Mouse (Mus musculus): ENCODE measurements at regions not wholly inside any gene's neighbourhood (a gene's known extent, or its start where the extent isn't known, plus 50 kb on each side); places are given as distances from the start of the nearest gene placed in this dataset.

DNA sequence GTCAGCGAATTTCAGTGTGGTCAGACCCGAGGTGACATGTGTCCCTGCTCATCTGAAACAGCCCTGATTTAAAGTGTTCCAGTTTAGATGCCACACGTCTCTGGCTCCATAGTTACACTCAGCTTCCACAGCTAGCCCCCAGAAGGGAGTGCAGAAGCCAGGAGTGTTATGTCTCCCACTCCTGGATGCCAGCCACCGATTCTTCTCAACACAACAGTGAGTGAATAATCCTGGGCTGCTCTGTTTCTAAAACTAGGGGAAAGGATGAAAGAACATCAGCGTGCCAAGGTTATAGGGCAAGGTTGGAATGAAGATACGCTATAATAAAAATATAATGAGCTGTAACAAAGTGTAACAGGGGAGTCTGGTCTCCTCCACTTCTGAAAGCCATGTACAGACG, 51.5 kb upstream of the Stmnd1 start:
- Histone ChIP-seq H3K27me3 (ENCODE audit: control insufficient read depth, insufficient read depth, low read length) (no peaks in the 10 kb centered on the region), H3K4me1 (replicated peaks; ENCODE audit: control insufficient read depth in 2 of 2, insufficient read depth in 2 of 2, low read length in 1 of 2) (no peaks in the 10 kb centered on the region), H3K36me3 (replicated peaks; ENCODE audit: control insufficient read depth, insufficient read depth, low read depth) (no peaks in the 10 kb centered on the region), H3K4me3 (ENCODE audit: insufficient read depth in 1 of 2, low read depth in 2 of 2, low read length in 2 of 2) (no peak overlapping the region), H3K27ac (no peak overlapping the region), H3K9me3 (ENCODE audit: control insufficient read depth, low read length) (no peaks in the 10 kb centered on the region), H3K9ac (replicated peaks) (no peak overlapping the region), H3K4me2 (ENCODE audit: low read depth) (no peak overlapping the region)
- TF ChIP-seq EP300 (IDR thresholded peaks at IDR 0.05; ENCODE audit: low read depth) (no peak), CTCF (IDR thresholded peaks at IDR 0.05; ENCODE audit: low read depth) (no peak)
- no peak for DNase-seq (ENCODE audit: low read depth in 3 of 3, low spot score in 3 of 3)
- ATAC-seq (ENCODE audit: insufficient read depth), result no peak
- 56% methylated on average over 7 of the region's 7 CpGs for WGBS (ENCODE audit: insufficient replicate concordance)

DNA sequence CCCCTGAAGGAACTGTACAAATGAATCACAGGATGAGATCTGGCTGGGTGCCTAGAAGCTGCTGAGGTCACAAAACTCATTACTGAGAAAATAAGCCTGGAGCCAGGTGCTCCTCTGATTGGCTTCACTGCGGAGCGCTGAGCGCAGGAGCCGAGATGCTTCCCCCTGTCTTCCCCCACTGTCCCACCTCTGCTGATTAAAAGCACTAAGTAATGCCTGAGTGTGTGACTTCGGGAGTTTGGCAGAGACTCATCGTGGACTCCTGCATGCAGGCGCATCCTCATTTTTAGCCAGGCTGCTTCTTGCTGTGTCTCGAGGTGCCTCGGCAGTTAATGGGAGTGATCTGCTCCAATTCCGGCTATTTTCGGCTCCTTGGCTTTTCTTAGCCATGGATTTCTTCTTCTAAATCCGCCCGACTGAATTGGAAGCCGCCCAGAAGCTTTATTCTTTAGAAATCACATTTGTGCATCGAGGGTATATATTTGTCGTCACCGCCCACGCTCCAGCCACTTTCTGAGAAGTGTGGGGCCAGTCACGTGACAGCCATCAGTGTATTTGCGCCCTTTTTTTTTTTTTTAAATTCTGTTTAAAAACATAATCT, 55.3 kb upstream of the Stmnd1 start:
- DNase-seq (ENCODE audit: low read depth in 3 of 3, low spot score in 3 of 3) (no peak), ATAC-seq (ENCODE audit: insufficient read depth) (no peak)
- Histone ChIP-seq H3K36me3 (replicated peaks; ENCODE audit: control insufficient read depth, insufficient read depth, low read depth) (no peaks in the 10 kb centered on the region), H3K4me1 (replicated peaks; ENCODE audit: control insufficient read depth in 2 of 2, insufficient read depth in 2 of 2, low read length in 1 of 2) (no peaks in the 10 kb centered on the region), H3K9me3 (ENCODE audit: control insufficient read depth, low read length) (no peaks in the 10 kb centered on the region), H3K27ac (no peak overlapping the region), H3K4me3 (ENCODE audit: insufficient read depth in 1 of 2, low read depth in 2 of 2, low read length in 2 of 2) (no peak overlapping the region), H3K9ac (replicated peaks) (no peak overlapping the region), H3K27me3 (ENCODE audit: control insufficient read depth, insufficient read depth, low read length) (no peaks in the 10 kb centered on the region), H3K4me2 (ENCODE audit: low read depth) (no peak overlapping the region)
- no peak for TF ChIP-seq EP300 (IDR thresholded peaks at IDR 0.05; ENCODE audit: low read depth)
- TF ChIP-seq CTCF (IDR thresholded peaks at IDR 0.05; ENCODE audit: low read depth), result no peak
- 70% methylated on average over 20 of the region's 20 CpGs for WGBS (ENCODE audit: insufficient replicate concordance)

- ATAC-seq (ENCODE audit: insufficient read depth) (no peak), DNase-seq (ENCODE audit: low read depth in 3 of 3, low spot score in 3 of 3) (no peak)
- Histone ChIP-seq H3K9ac (replicated peaks) (no peak overlapping the region), H3K4me2 (ENCODE audit: low read depth) (no peak overlapping the region), H3K36me3 (replicated peaks; ENCODE audit: control insufficient read depth, insufficient read depth, low read depth) (no peaks in the 10 kb centered on the region), H3K4me1 (replicated peaks; ENCODE audit: control insufficient read depth in 2 of 2, insufficient read depth in 2 of 2, low read length in 1 of 2) (no peaks in the 10 kb centered on the region), H3K4me3 (ENCODE audit: insufficient read depth in 1 of 2, low read depth in 2 of 2, low read length in 2 of 2) (no peak overlapping the region), H3K9me3 (ENCODE audit: control insufficient read depth, low read length) (no peaks in the 10 kb centered on the region), H3K27ac (no peak overlapping the region), H3K27me3 (ENCODE audit: control insufficient read depth, insufficient read depth, low read length) (no peaks in the 10 kb centered on the region)
- TF ChIP-seq EP300 (IDR thresholded peaks at IDR 0.05; ENCODE audit: low read depth), result no peak
- 56% methylated on average over 9 of the region's 9 CpGs for WGBS (ENCODE audit: insufficient replicate concordance)
Observed at GRCm38 (mm10) chr13:46216954-46217838, 56.3 kb upstream of the Stmnd1 start.

DNA sequence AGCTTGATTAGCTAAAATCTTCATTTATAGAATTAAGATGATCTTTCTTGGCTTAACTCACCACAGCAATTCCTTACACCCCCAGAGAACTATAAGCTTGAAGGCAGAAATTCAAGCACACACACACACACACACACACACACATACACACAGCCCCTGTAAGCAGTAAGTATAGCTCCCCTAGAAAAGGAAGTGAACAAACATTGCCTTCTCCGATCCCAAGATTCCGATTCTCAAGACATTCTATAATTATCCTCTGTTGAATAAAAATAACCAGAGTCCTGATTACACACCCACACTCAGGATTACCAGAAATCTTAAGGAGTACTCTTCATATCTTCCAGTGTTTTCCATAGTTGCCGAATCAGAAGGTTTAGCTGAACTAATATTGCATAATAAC, 70.0 kb upstream of the Stmnd1 start:
- no peaks in the 10 kb centered on the region for H3K4me1 ChIP-seq (replicated peaks; ENCODE audit: control insufficient read depth in 2 of 2, insufficient read depth in 2 of 2, low read length in 1 of 2)
- no peak overlapping the region for H3K4me2 ChIP-seq (ENCODE audit: low read depth)
- TF ChIP-seq EP300 (IDR thresholded peaks at IDR 0.05; ENCODE audit: low read depth) (no peak), CTCF (IDR thresholded peaks at IDR 0.05; ENCODE audit: low read depth) (no peak)
- H3K4me3 ChIP-seq (ENCODE audit: insufficient read depth in 1 of 2, low read depth in 2 of 2, low read length in 2 of 2), result no peak overlapping the region
- H3K27ac ChIP-seq, result no peak overlapping the region
- no peaks in the 10 kb centered on the region for H3K9me3 ChIP-seq (ENCODE audit: control insufficient read depth, low read length)
- DNase-seq (ENCODE audit: low read depth in 3 of 3, low spot score in 3 of 3), result no peak
- no peaks in the 10 kb centered on the region for H3K36me3 ChIP-seq (replicated peaks; ENCODE audit: control insufficient read depth, insufficient read depth, low read depth)
- no peaks in the 10 kb centered on the region for H3K27me3 ChIP-seq (ENCODE audit: control insufficient read depth, insufficient read depth, low read length)
- 55% methylated on average over 3 of the region's 3 CpGs for WGBS (ENCODE audit: insufficient replicate concordance)
- ATAC-seq (ENCODE audit: insufficient read depth), result no peak
- H3K9ac ChIP-seq (replicated peaks), result no peak overlapping the region

GRCm38 (mm10) chr13:46202586-46202985, 70.9 kb upstream of the Stmnd1 start:
- TF ChIP-seq CTCF (IDR thresholded peaks at IDR 0.05; ENCODE audit: low read depth) (no peak), EP300 (IDR thresholded peaks at IDR 0.05; ENCODE audit: low read depth) (no peak)
- Histone ChIP-seq H3K27ac (no peak overlapping the region), H3K27me3 (ENCODE audit: control insufficient read depth, insufficient read depth, low read length) (no peaks in the 10 kb centered on the region), H3K4me3 (ENCODE audit: insufficient read depth in 1 of 2, low read depth in 2 of 2, low read length in 2 of 2) (no peak overlapping the region), H3K4me1 (replicated peaks; ENCODE audit: control insufficient read depth in 2 of 2, insufficient read depth in 2 of 2, low read length in 1 of 2) (no peaks in the 10 kb centered on the region), H3K9ac (replicated peaks) (no peak overlapping the region), H3K36me3 (replicated peaks; ENCODE audit: control insufficient read depth, insufficient read depth, low read depth) (no peaks in the 10 kb centered on the region), H3K4me2 (ENCODE audit: low read depth) (no peak overlapping the region), H3K9me3 (ENCODE audit: control insufficient read depth, low read length) (no peaks in the 10 kb centered on the region)
- WGBS (ENCODE audit: insufficient replicate concordance), result 75% methylated on average over 6 of the region's 6 CpGs
- DNase-seq (ENCODE audit: low read depth in 3 of 3, low spot score in 3 of 3), result no peak
- no peak for ATAC-seq (ENCODE audit: insufficient read depth)
